Mouse (Mus musculus): ENCODE measurements around the gene Ewsr1.

- TF ChIP-seq POLR2A (IDR thresholded peaks at IDR 0.05; ENCODE audit: extremely low read depth, insufficient read depth, low read length), result no peak
- TF ChIP-seq CTCF (IDR thresholded peaks at IDR 0.05; ENCODE audit: low read depth, low read length), result peak; percentile 92
Measured at GRCm38 (mm10) chr11:5059704-5060156, 39.3 kb downstream of the Ewsr1 start.
